Mouse (Mus musculus) monocyte, adult 2 months (primary cell): ENCODE measurements around the gene Oxct2b.
"Not testable (repeated sequence)": the region's sequence is repeated elsewhere in the genome, so short reads cannot be mapped to it uniquely, and the experiment has no call there.

Source experiments
- DNase-seq, 2 experiments: peaks; one replicate each; pipeline ENCODE4 v3.0.0; 2022; ENCODE audit warnings: low spot score in 2 of 2, low read depth in 1 of 2

Oxct2b gene

GRCm38 (mm10) chr4:123116011-123116410 is at the start of gene Oxct2b:
TSS of gene Oxct2b (plus strand) at chr4:123116266.
- DNase-seq, result no peak

- DNase-seq, result no peak
Measured at GRCm38 (mm10) chr4:123068646-123069045, 47.4 kb upstream of the Oxct2b start.

- peak in 1 of 2 experiments; percentile 11 for DNase-seq
Measured at GRCm38 (mm10) chr4:123071266-123071966, 44.6 kb upstream of the Oxct2b start.

DNA sequence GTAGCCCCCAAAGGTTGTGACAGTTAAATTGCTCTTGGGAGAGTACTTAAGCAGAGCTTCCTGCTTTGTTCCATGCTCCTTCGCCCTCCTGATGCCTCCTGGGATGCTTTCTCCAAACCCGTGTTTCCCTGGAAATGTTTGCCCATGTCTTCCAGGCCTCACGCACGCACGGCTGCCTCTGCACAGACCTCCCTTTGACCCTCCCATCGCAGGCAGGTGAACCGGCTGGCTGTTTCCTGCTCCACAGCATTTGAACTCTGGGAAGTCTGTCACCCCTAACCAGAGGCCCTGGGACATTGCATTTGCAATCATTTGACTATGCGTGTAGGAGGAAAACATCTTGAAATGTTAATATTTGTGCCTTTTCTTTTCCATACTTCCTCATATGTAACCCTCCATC is 39.1 kb upstream of the Oxct2b start:
- DNase-seq, result no peak

- DNase-seq, result no peak
Measured at GRCm38 (mm10) chr4:123078231-123078630, 37.8 kb upstream of the Oxct2b start.

- no peak for DNase-seq
Measured at GRCm38 (mm10) chr4:123080791-123081190, 35.3 kb upstream of the Oxct2b start.

DNA sequence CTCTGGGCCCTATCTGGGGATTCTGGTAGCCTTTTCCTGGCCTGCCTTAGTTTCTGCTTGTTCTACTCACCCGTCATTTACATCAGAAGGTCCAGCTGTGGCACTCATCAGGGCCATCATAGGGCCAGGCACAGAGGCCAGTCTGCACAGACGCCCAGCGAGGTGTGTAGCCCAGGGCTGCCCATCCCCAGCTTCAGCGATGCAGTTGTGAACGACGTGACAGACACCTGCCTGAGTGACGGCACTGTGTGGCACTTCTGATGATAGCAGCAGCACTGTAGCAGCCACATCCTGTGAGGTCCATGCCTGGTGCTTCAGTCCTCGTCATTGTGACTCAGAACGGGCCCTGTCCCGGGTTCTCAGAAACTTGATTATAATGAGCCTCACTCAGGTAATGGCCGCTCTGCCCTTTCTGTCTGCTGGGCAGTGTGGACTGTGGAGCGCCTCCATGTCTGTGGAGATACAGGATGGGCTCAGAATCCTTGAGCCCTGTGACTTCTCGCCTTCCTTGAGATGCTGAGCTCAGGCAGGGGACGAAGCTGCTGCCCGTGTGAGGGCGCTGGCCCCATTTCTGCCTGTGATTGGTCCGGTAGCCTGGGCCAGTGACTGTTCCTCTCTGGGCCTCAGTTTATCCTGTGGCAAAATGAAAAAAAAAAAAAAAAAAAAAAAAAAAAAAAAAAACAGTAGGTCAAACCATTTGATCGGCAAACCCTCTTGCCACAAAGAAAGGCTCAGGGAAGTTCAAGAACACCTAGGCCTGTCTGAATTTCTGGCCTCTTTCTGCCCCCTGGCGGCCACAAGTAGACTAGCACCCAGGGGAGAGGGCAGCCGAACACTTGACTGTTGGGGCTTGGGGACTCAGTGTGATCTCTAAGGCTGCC is 33.5 kb upstream of the Oxct2b start:
- DNase-seq, result peak in 1 of 2 experiments; percentile 28

DNA sequence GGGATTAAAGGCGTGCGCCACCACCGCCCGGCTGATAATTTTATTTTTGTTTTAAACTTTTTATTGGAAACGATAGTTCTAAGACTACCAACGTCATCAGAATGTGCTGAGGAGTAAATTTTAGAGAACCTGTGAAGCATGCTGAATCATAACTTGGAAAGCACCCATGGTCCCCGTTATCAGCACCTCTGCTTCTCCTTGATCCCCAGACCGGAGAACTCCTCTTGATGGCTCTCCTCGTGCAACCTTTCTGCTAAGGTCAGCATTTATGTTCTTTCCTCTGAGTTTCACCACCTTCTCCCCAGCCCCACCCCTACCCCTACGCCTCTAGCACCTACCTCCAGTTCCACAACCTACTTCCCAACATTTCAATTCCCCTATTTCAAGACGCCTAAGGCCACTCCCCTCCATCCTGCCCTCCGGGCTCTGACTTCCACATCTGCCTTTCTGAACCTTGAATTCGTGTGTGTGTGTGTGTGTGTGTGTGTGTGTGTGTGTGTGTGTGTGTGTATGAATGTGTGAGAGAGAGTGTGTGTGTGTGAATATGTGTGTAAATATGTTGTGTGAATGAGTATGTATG is 32.7 kb upstream of the Oxct2b start:
- no peak for DNase-seq

DNA sequence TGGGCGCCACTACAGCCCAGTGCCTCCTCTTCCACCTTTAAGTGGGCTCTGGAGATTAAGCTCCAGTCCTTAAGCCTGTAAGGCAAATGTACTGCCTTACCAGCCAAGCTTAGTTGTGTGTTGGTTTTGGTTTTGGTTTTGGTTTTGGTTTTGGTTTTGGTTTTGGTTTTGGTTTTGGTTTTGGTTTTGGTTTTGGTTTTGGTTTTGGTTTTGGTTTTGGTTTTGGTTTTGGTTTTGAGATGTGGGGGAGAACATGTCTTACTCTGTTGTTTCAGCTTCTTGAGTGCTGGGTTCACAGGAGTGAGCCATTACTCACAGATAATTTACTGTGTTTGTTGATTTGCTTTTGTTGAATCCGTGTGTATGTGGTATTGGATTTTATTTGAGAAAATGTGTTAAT is 30.8 kb upstream of the Oxct2b start:
- no peak for DNase-seq

DNA sequence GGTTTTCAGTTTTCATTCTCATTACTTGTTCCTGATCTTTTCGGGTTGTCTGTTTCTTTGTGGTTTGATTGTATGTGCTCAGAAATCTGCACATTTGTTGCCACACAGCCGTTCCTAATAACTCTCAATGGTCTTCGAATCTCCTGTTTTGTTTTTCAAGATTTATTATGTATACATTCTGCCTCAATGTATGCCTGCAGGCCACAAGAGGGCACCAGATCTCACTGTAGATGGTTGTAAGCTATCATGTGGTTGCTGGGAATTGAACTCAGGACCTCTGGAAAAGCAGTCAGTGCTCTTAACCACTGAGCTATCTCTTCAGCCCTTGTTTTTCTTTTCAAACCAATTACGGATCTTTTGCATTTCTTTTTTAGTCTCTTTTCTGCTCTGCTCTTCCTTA is 29.7 kb upstream of the Oxct2b start:
- DNase-seq, result no peak

- DNase-seq, result no peak
Measured at GRCm38 (mm10) chr4:123092621-123093020, 23.4 kb upstream of the Oxct2b start.

GRCm38 (mm10) chr4:123093064-123093776 is 22.8 kb upstream of the Oxct2b start:
- DNase-seq, result no peak

- no peak for DNase-seq
Measured at GRCm38 (mm10) chr4:123093869-123094268, 22.2 kb upstream of the Oxct2b start.

DNA sequence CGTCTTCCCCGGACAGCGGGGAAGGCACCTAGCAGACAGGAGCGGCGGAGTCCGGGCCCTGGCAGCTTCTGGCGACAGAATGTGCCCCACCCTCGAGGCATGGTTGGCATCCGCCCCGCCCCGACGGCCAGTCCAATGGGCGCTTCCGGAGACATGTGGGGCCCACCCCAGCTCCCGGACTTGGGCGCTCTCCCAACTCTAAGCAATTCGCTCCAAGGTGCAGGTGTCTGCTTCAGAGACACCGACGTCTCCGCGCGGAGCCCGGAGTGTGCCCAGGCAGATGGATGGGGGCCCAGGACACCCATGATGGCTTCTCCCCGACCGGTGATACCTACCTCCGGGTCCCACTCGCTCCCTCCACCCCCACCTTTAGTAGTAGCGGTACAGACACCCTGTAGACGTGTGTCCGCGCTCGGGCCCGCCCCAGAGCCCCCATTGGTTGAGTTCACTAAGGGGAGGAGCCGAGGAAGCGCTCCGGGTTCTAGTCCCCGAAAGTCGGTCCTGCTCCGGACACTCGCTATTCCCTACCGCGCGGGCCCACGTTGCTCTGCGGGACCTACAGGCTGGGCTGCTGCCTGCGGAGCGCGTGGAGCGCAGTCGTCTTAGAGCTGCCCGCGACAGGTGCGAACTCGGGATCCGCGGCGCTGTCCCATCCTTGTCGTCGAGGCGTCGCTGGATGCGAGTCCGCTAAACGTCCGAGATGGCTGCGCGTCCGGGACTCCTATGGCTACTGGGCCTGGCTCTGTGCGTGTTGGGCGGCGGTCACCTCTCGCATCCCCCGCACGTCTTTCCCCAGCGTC is 11.2 kb upstream of the Oxct2b start, which contains the start of gene Bmp8b:
TSS of gene Bmp8b (plus strand) at position 515 of the 800 bp plus-strand sequence.
- no peak for DNase-seq

GRCm38 (mm10) chr4:123105451-123105790 is 10.6 kb upstream of the Oxct2b start:
- DNase-seq, result no peak

DNA sequence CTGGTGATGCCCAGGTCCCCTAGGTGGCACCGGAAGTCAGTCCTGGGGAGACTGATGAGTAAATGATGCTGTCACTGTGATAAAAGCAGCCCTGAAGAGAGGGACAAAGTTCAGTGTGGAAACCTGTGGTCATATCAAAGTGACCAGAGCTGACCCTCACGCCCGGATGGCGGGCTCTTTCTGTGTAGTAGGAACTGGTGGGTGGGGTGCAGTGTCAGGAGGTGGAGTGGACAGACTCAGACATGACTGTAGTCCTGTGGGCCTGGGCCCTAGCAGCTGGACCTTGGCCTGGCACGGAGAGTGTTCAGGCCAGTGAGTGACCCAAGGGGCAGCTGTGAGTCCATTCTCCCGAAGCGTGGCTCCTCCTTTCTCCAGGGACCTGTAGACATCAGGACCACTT is 10.1 kb upstream of the Oxct2b start:
- not testable (repeated sequence) for DNase-seq

- DNase-seq, result no peak
Measured at GRCm38 (mm10) chr4:123106864-123107263, 9.2 kb upstream of the Oxct2b start.

DNA sequence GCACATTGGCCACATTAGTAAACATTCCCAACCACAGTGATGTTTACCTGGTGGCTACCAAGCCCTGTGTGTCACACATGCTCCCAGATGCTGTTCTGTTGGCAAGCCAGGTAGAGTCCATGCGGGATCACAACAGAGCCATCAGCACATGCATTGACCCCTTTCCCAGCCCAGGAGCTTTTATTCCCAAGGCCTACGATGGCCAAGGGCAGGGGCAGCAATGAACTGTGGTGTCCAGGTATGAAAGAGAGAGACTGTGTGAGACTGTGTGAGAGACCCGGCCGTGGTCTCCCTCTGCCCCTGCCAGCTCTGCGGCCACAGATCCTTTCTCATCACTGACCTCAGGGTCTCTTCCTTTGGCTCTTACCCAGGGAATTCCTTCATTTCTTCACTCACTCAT is 8.0 kb upstream of the Oxct2b start:
- no peak for DNase-seq

DNA sequence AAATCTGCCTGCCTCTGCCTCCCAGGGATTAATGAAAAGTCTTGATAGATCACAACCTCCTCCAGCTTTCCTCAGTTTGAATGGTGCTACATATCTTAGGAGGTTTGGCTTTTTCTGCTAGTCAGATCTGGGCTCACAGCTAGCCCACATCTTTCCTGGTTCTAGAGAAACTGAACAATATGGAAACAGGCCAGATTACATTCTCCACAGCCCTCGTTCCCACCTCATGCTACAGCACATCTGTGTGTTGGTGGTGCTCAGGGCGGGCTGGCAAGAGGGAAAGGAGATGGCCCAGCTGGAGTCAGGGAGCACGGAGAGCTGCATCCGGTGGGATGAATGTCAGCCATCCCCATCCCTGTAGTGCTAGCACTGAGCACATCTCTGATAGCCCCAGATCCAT is 5.3 kb upstream of the Oxct2b start:
- no peak for DNase-seq

GRCm38 (mm10) chr4:123111275-123111983 is 4.6 kb upstream of the Oxct2b start:
- not testable (repeated sequence) for DNase-seq
